Mouse (Mus musculus) intestine, postnatal 0 days (tissue): ENCODE data around the gene Zfy1. TPM values are rescaled to one million over a fixed set of nuclear protein-coding genes. Genes with fewer than 3 reads are reported as not detected.
"Not testable (repeated sequence)": the region's sequence is repeated elsewhere in the genome, so short reads cannot be mapped to it uniquely, and the experiment has no call there.

Experiments used
- ATAC-seq: fragments of 200-750 bp; cut with Nextera tagmentation; 2 replicates; pipeline ENCODE4 v1.8.0; 2017; ENCODE audit warnings: mild to moderate bottlenecking, moderate TSS enrichment, moderate library complexity
- H3K27ac ChIP-seq: fragments of 300-500 bp; sonication (generic); 2 replicates; pipeline ENCODE4 v1.5.1; 2014; ENCODE audit warnings: mild to moderate bottlenecking, low read depth, low read length, moderate library complexity
- H3K27me3 ChIP-seq: fragments of 300-500 bp; sonication (generic); replicated peaks from 2 replicates; pipeline ENCODE4 v1.6.1; 2014; ENCODE audit warnings: low read length, mixed read lengths; ENCODE audit not compliant: control insufficient read depth, insufficient read depth
- H3K36me3 ChIP-seq: fragments of 300-500 bp; sonication (generic); 2 replicates; pipeline ENCODE4 v1.6.1; 2014; ENCODE audit warnings: mild to moderate bottlenecking, moderate library complexity; ENCODE audit not compliant: control insufficient read depth, insufficient read depth
- H3K4me1 ChIP-seq: fragments of 300-500 bp; sonication (generic); replicated peaks from 2 replicates; pipeline ENCODE4 v1.6.1; 2014; ENCODE audit warnings: antibody characterized with exemption, low read length, mixed read lengths; ENCODE audit not compliant: control insufficient read depth, insufficient read depth
- H3K4me2 ChIP-seq: fragments of 300-500 bp; sonication (generic); replicated peaks from 2 replicates; pipeline ENCODE4 v1.6.1; 2014; ENCODE audit warnings: low read depth, mild to moderate bottlenecking, moderate library complexity
- H3K4me3 ChIP-seq: fragments of 300-500 bp; sonication (generic); 2 replicates; pipeline ENCODE4 v1.5.1; 2014; ENCODE audit warnings: low read depth, low read length
- H3K9ac ChIP-seq: fragments of 300-500 bp; sonication (generic); 2 replicates; pipeline ENCODE4 v1.6.1; 2014; ENCODE audit warnings: mild to moderate bottlenecking, low read depth, low read length
- H3K9me3 ChIP-seq: fragments of 300-500 bp; sonication (generic); 2 replicates; pipeline ENCODE4 v1.6.1; 2016; ENCODE audit warnings: mixed run types; ENCODE audit not compliant: control insufficient read depth
- CTCF ChIP-seq: sonication (generic); IDR thresholded peaks from 2 replicates; pipeline ENCODE4 v1.5.1; 2016; ENCODE audit warnings: low read depth, mild to moderate bottlenecking, control low read depth, antibody characterized with exemption, moderate library complexity
- WGBS: fragments of 180-500 bp; shearing (Covaris S2); extraction: QIAGEN DNeasy Blood & Tissue Kit; methylation state at CpG from one replicate; pipeline ENCODE4 v1.1.7; 2014; 5-methylcytosine and 5-hydroxymethylcytosine counted together
- polyA plus RNA-seq: library from polyadenylated mRNA; unstranded; fragments of >200 nt; fragmentation: Nextera tagmentation; extraction: Ambion mirVana; gene quantifications from 2 replicates; pipeline ENCODE4 v1.2.1, GENCODE M21; 2015

The Zfy1 gene
- polyA plus RNA-seq, result not detected in 2 replicates

DNA sequence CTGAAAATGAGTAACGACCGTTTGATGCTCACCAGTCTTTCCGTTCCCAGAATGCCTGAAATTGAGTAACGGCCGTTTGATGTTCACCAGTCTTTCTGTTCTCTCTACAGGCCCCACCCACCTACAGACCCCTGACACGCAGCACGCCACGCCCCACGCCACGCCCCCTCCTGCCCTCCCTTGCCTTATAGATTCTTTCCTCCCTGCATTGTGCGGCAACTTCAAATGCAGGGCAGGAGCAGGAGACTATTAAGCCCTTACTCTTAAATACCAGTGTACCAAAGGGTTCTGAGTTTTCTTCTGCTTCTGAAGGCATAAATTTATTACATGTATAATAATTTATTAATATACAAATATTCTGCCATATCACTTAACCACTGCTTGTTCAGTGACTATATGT is at the start of gene Zfy1:
Zfy1 (minus strand) TSS at position 101 of the 400 bp plus-strand sequence.
- not testable (repeated sequence) for H3K36me3 ChIP-seq, H3K9ac ChIP-seq, H3K4me1 ChIP-seq, H3K27me3 ChIP-seq, H3K27ac ChIP-seq, H3K4me2 ChIP-seq, H3K4me3 ChIP-seq, ATAC-seq, H3K9me3 ChIP-seq
- WGBS, result no CpG with 5 or more reads among the region's 11 CpGs

DNA sequence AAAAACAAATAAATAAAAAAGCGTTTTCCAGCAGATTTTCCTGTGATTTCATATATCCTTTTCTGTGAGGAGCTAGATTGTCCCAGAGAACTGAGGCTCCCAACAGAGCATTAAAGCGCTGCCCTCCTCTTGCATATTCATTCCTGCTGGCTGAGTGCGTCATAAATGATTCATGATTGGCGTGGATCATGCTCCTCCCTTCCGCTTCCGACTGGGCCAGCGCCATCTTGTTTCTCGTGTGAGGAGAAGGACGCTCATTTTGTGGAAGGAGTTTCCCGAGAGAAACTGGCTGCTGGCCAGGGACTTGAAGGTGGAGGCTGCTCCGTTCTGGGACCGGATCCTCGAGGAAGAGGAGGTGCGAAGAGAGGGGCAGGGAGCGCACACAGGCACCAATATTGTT is 21.2 kb upstream of the Zfy1 start, which contains the start of gene Uba1y:
Uba1y (plus strand) TSS at position 254 of the 400 bp plus-strand sequence.
- no peaks in the 10 kb centered on the region for H3K27me3 ChIP-seq
- no peak for TF ChIP-seq CTCF
- no peaks in the 10 kb centered on the region for H3K9me3 ChIP-seq
- no peak within 1 kb of the TSS for H3K4me2 ChIP-seq
- no peak for ATAC-seq
- H3K9ac ChIP-seq, result no peak within 1 kb of the TSS
- no peak within 1 kb of the TSS for H3K4me3 ChIP-seq
- H3K27ac ChIP-seq, result no peak within 1 kb of the TSS
- H3K36me3 ChIP-seq, result no peaks in the 10 kb centered on the region
- no peaks in the 10 kb centered on the region for H3K4me1 ChIP-seq
- WGBS, result 90% methylated on average over 11 of the region's 15 CpGs

DNA sequence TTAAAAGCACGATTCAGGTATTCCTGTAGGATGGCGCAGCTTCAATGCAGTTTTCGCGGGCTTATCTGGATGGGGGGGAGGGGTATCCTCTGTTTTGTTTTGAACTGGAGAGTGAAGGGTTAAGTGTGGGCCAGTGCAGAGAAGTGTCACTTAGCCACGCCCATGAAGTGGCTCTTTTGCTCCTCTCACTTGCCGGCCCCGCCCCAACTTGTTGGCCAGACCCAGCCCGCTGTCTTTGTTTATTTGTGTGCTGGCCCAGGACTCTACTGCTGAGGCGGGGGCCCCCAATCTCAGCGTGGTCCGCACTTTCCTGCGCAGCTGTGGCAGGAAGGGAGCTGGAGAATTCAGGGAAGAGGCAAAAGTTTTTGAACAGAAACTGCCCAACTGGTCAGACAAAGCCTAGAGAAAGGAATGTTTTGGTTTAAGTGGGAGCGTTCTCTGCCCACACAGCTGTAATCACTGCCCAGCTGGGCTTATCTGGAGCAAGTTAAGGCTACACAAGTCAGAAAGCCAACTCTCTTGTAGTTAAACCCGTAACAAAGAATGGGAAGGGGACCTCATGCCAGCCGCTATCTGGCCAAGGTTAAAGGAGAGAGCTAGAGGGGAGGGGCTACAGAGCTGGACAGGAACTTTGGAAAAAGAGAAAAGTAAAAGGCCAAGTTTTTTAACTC is 11.9 kb upstream of the Zfy1 start:
- 0% methylated on average over 15 of the region's 15 CpGs for WGBS
- TF ChIP-seq CTCF, result no peak
- H3K27ac ChIP-seq, result no peak overlapping the region
- H3K4me2 ChIP-seq, result peak overlapping the region; percentile 49
- H3K9me3 ChIP-seq, result no peaks in the 10 kb centered on the region
- H3K36me3 ChIP-seq, result no peaks in the 10 kb centered on the region
- peak overlapping the region; percentile 16; the same call in 1 of the 2 replicates for H3K4me3 ChIP-seq
- H3K27me3 ChIP-seq, result no peaks in the 10 kb centered on the region
- no peak overlapping the region for H3K9ac ChIP-seq
- no peaks in the 10 kb centered on the region for H3K4me1 ChIP-seq
- ATAC-seq, result no peak

Other genes starting within 250 kb of the Zfy1 start
- gene Uba1y, start 21.2 kb upstream of the Zfy1 start, polyA plus RNA-seq, result not detected in 2 replicates
- gene Kdm5d, start 100.4 kb upstream of the Zfy1 start, polyA plus RNA-seq, result not detected in 2 replicates
- not detected in 2 replicates for gene Eif2s3y, start 213.1 kb upstream of the Zfy1 start, polyA plus RNA-seq